Mouse (Mus musculus) megakaryocyte, embryonic 14.5 days (primary cell): ENCODE results near the gene Dll1.

Experiments used
- FLI1 ChIP-seq: IDR thresholded peaks from 2 replicates; pipeline ENCODE4 v1.6.1; 2012; ENCODE audit warnings: low read length, inconsistent platforms, mixed read lengths
- GATA1 ChIP-seq: IDR thresholded peaks from 3 replicates; pipeline ENCODE4 v1.6.1; 2012; ENCODE audit warnings: mixed read lengths, low read length, inconsistent platforms, borderline replicate concordance

- TF ChIP-seq GATA1 (no peak), FLI1 (no peak)
These were observed 44.8 kb upstream of the Dll1 start for GRCm38 (mm10) chr17:15421446-15421845.
